Mouse (Mus musculus) kidney, adult 2 months (tissue): ENCODE data around the gene Cacng7. TPM values are rescaled to one million over a fixed set of nuclear protein-coding genes. Genes with fewer than 3 reads are reported as not detected.
A peak's percentile ranks its signal among the peaks of the same experiment; 100 is the strongest.

ENCODE experiments used
- DNase-seq: peaks from one replicate; pipeline ENCODE4 v3.0.0; 2021
- H3K27ac ChIP-seq: fragments of 200-500 bp; 2 replicates; pipeline ENCODE4 v1.5.1; 2012; ENCODE audit warnings: low read depth, low read length, control low read depth, inconsistent platforms; ENCODE audit not compliant: insufficient read depth
- H3K27me3 ChIP-seq: fragments of 200-500 bp; replicated peaks from 2 replicates; pipeline ENCODE4 v1.6.1; 2012; ENCODE audit warnings: mild to moderate bottlenecking, moderate library complexity, low read length, inconsistent platforms; ENCODE audit not compliant: control insufficient read depth, insufficient read depth
- H3K36me3 ChIP-seq: fragments of 200-500 bp; 2 replicates; pipeline ENCODE4 v1.6.1; 2012; ENCODE audit warnings: mild to moderate bottlenecking, moderate library complexity, low read length, inconsistent platforms; ENCODE audit not compliant: control insufficient read depth, insufficient read depth
- H3K4me1 ChIP-seq: fragments of 200-500 bp; 2 replicates; pipeline ENCODE4 v1.6.1; 2011; ENCODE audit warnings: low read length; ENCODE audit not compliant: control insufficient read depth, insufficient read depth
- H3K4me3 ChIP-seq: fragments of 200-500 bp; 2 replicates; pipeline ENCODE4 v1.5.1; 2011; ENCODE audit warnings: mild to moderate bottlenecking, low read depth, low read length, control low read depth; ENCODE audit not compliant: insufficient read depth
- CTCF ChIP-seq: fragments of 200-500 bp; conservative IDR thresholded peaks from 2 replicates; pipeline ENCODE4 v1.5.1; 2011; ENCODE audit warnings: low read depth, mild to moderate bottlenecking, control low read depth, low read length, moderate library complexity, mixed read lengths; ENCODE audit not compliant: insufficient read depth, insufficient read length
- POLR2A ChIP-seq: fragments of 200-500 bp; IDR thresholded peaks from one replicate; pipeline ENCODE4 v1.6.1; 2011; ENCODE audit warnings: low read depth, low read length, control low read depth
- WGBS: fragments of 180-500 bp; shearing (Covaris S2); methylation state at CpG from one replicate; pipeline ENCODE4 v1.1.7; 2018; 5-methylcytosine and 5-hydroxymethylcytosine counted together
- polyA plus RNA-seq: library from polyadenylated mRNA; depleted of rRNA; stranded (reverse); fragments of >200 nt; gene quantifications from 2 replicates; pipeline ENCODE4 v1.2.3, GENCODE M21; 2012

The Cacng7 gene
- polyA plus RNA-seq, 1 experiment: 4.4 TPM

- Histone ChIP-seq H3K36me3 (no peaks in the 10 kb centered on the region), H3K27me3 (peaks cover 2% of the 10 kb centered on the region), H3K4me1 (0 out of 2 replicates have a peak, but pooled peaks cover 4% of the 10 kb centered on the region), H3K27ac (no peak overlapping the region), H3K4me3 (no peak overlapping the region)
- TF ChIP-seq CTCF (peak; percentile 34; the same call in 1 of the 2 replicates), POLR2A (no peak)
- no peak for DNase-seq
- WGBS: 56% methylated on average over 7 of the region's 7 CpGs
Measured at GRCm38 (mm10) chr7:3299941-3300617, 32.7 kb upstream of the Cacng7 start.

GRCm38 (mm10) chr7:3300891-3301627 is 31.7 kb upstream of the Cacng7 start:
- no peak for DNase-seq
- Histone ChIP-seq H3K4me3 (no peak overlapping the region), H3K4me1 (0 out of 2 replicates have a peak, but pooled peaks cover 4% of the 10 kb centered on the region), H3K27ac (no peak overlapping the region), H3K36me3 (no peaks in the 10 kb centered on the region), H3K27me3 (peaks cover 2% of the 10 kb centered on the region)
- 72% methylated on average over 8 of the region's 8 CpGs for WGBS
- TF ChIP-seq CTCF: no peak
- TF ChIP-seq POLR2A: no peak

GRCm38 (mm10) chr7:3301628-3302555 is 30.9 kb upstream of the Cacng7 start:
- Histone ChIP-seq H3K36me3 (no peaks in the 10 kb centered on the region), H3K4me3 (peak overlapping the region; percentile 41), H3K27ac (no peak overlapping the region), H3K27me3 (peaks cover 2% of the 10 kb centered on the region), H3K4me1 (0 out of 2 replicates have a peak, but pooled peaks cover 4% of the 10 kb centered on the region)
- 9% methylated on average over 33 of the region's 33 CpGs for WGBS
- TF ChIP-seq POLR2A: no peak
- TF ChIP-seq CTCF: no peak
- peak; percentile 27 for DNase-seq

- H3K4me3 ChIP-seq: peak overlapping the region; percentile 41
- peaks cover 2% of the 10 kb centered on the region for H3K27me3 ChIP-seq
- H3K4me1 ChIP-seq: 0 out of 2 replicates have a peak, but pooled peaks cover 4% of the 10 kb centered on the region
- peak; percentile 36 for DNase-seq
- WGBS: 3% methylated on average over 16 of the region's 16 CpGs
- no peaks in the 10 kb centered on the region for H3K36me3 ChIP-seq
- no peak overlapping the region for H3K27ac ChIP-seq
- TF ChIP-seq POLR2A: no peak
- TF ChIP-seq CTCF: peak; percentile 27; the same call in 1 of the 2 replicates
Measured at GRCm38 (mm10) chr7:3302556-3303275, 30.0 kb upstream of the Cacng7 start.

- H3K4me3 ChIP-seq: peak overlapping the region; percentile 15; the same call in 1 of the 2 replicates
- H3K27ac ChIP-seq: no peak overlapping the region
- TF ChIP-seq CTCF (no peak), POLR2A (no peak)
- H3K27me3 ChIP-seq: peaks cover 2% of the 10 kb centered on the region
- 0 out of 2 replicates have a peak, but pooled peaks cover 4% of the 10 kb centered on the region for H3K4me1 ChIP-seq
- 1% methylated on average over 28 of the region's 29 CpGs for WGBS
- no peaks in the 10 kb centered on the region for H3K36me3 ChIP-seq
- no peak for DNase-seq
Measured at GRCm38 (mm10) chr7:3303276-3303781, 29.4 kb upstream of the Cacng7 start.

GRCm38 (mm10) chr7:3303789-3304188 is 29.0 kb upstream of the Cacng7 start:
- H3K27ac ChIP-seq: no peak overlapping the region
- H3K4me3 ChIP-seq: no peak overlapping the region
- peaks cover 2% of the 10 kb centered on the region for H3K27me3 ChIP-seq
- WGBS: 14% methylated on average over 12 of the region's 12 CpGs
- TF ChIP-seq CTCF: no peak
- TF ChIP-seq POLR2A: no peak
- DNase-seq: no peak
- no peaks in the 10 kb centered on the region for H3K36me3 ChIP-seq
- H3K4me1 ChIP-seq: 0 out of 2 replicates have a peak, but pooled peaks cover 4% of the 10 kb centered on the region
